Mouse (Mus musculus): ENCODE measurements around the gene Daam2. TPM values are rescaled to one million over a fixed set of nuclear protein-coding genes. Genes with fewer than 3 reads are reported as not detected.

Gene Daam2
- not detected for polyA plus RNA-seq (2017; shearing (Covaris generic))

DNA sequence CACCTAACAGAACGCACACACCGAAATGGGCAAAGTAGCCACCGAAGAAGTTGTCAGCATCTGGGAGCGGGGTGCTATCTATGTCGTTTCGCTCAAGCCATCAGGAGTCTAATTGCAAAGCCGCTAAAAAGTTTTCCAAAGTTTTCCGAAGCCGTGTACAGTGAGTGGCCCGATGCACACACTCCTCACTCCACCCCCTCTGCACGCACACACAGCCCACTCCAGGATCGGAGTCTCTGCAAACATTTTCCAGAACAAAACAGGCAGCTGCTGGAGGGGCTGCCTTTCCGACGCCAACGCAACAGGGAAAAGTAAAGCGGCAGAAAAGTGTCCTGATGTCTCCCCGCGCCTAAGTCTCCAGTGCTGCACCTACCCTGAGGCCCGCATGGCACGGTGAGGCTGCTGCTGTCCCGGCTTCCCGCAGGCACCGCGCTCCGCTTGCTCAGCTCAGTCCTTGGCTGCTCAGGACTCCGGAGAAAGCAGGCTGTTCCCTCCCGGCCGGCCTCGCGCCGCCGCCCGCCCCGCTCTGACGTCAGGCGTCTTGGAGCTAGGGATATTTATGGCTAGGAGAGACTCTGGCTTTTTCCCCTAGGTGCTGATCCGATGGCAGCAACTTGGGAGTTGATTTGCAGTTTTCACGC lies at the start of gene Daam2:
Daam2 (minus strand) TSS at position 514 of the 641 bp plus-strand sequence.

DNA sequence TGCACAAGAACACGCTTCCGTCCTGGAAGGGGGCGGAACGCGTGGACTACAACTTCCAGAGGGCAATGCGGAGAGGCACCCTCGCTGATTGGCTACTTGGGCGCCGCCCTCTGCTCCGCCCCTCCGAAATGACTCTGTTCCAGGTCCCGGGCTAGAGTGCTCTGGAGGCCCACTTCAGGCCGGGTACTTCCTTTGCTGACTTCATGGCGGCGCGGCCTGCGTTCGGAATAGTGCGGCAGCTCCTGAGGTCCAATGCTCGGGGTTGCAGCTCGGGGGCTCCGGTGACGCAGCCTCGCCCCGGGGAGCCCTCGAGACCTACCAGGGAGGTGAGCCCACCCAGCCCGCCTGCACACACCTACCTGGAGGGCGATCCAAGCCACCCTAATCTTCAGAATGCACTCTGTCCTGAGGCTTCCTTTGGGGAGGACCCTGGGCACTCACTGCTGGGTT lies 135.9 kb downstream of the Daam2 start, which contains the start of gene Mocs1:
Mocs1 (plus strand) TSS at position 124 of the 450 bp plus-strand sequence.

Other genes starting within 250 kb of the Daam2 start
- 8.7 TPM for gene Mocs1, start 136.0 kb downstream of the Daam2 start, polyA plus RNA-seq (2017; shearing (Covaris generic))
- gene Kif6, start 50.8 kb upstream of the Daam2 start, polyA plus RNA-seq (2017; shearing (Covaris generic)): not detected

All from effector memory CD4-positive, alpha-beta T cell, adult 5 months (primary cell).